Mouse (Mus musculus): Measurements from ENCODE around the gene Rab6b. TPM values are rescaled to one million over a fixed set of nuclear protein-coding genes. Genes with fewer than 3 reads are reported as not detected.

Rab6b gene
- polyA plus RNA-seq, 1 experiment: 199 TPM

- no peak for DNase-seq
- H3K4me3 ChIP-seq (replicated peaks; ENCODE audit: insufficient read depth, low read depth, low read length): no peak overlapping the region
- H3K4me1 ChIP-seq (ENCODE audit: control insufficient read depth, insufficient read depth, low read length): peaks cover 49% of the 10 kb centered on the region
- TF ChIP-seq POLR2A (IDR thresholded peaks at IDR 0.05; ENCODE audit: borderline replicate concordance, insufficient read depth, low read length): no peak
- no peak for TF ChIP-seq CTCF (IDR thresholded peaks at IDR 0.05; ENCODE audit: borderline replicate concordance, insufficient read depth, low read depth, low read length)
- 22% methylated on average over 6 of the region's 6 CpGs for WGBS
- no peaks in the 10 kb centered on the region for H3K27me3 ChIP-seq (ENCODE audit: control insufficient read depth, insufficient read depth, low read length)
- H3K27ac ChIP-seq (ENCODE audit: insufficient read depth, low read length): peak overlapping the region; percentile 34
Measured at GRCm38 (mm10) chr9:103133493-103134124, 22.0 kb downstream of the Rab6b start.

DNA sequence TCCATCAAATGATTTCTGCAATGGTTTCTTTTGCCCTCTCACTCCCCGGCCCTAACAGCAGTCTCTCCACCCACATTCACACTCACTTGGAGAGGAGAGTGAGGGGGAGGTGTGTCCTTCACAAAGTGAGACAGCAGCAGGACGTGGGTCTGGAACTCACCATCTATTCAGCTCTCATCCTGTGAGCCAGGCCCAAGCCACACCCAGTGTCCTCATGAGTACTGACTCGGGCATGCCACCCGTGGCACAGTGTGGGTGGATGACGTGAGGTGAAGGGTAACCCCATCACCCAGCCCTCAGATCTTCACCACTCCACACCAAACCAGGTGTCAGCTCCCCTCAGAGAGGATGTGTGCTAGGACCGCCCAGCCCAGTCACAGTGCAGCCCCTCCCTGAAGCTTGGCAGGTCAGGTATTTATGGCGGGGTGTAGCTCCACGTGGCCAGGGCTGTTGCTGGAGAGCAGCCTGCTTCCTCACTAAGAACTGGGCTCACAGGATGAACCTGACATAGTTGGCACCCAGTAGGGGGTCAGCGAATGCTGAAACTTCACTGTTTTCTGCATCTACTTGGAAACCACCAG is 23.0 kb downstream of the Rab6b start:
- H3K4me3 ChIP-seq (replicated peaks; ENCODE audit: insufficient read depth, low read depth, low read length): no peak overlapping the region
- H3K27me3 ChIP-seq (ENCODE audit: control insufficient read depth, insufficient read depth, low read length): no peaks in the 10 kb centered on the region
- peaks cover 57% of the 10 kb centered on the region for H3K4me1 ChIP-seq (ENCODE audit: control insufficient read depth, insufficient read depth, low read length)
- no peak for TF ChIP-seq CTCF (IDR thresholded peaks at IDR 0.05; ENCODE audit: borderline replicate concordance, insufficient read depth, low read depth, low read length)
- TF ChIP-seq POLR2A (IDR thresholded peaks at IDR 0.05; ENCODE audit: borderline replicate concordance, insufficient read depth, low read length): no peak
- 9% methylated on average over 9 of the region's 9 CpGs for WGBS
- DNase-seq: peak in 1 of 2 experiments; percentile 62
- H3K27ac ChIP-seq (ENCODE audit: insufficient read depth, low read length): peak overlapping the region; percentile 41; the same call in 1 of the 2 replicates

- no peak for DNase-seq
- H3K27ac ChIP-seq (ENCODE audit: insufficient read depth, low read length): 0 out of 2 replicates have a peak overlapping the region, but pooled peaks have one; percentile 0
Measured at GRCm38 (mm10) chr9:103139481-103139880, 27.9 kb downstream of the Rab6b start.

DNA sequence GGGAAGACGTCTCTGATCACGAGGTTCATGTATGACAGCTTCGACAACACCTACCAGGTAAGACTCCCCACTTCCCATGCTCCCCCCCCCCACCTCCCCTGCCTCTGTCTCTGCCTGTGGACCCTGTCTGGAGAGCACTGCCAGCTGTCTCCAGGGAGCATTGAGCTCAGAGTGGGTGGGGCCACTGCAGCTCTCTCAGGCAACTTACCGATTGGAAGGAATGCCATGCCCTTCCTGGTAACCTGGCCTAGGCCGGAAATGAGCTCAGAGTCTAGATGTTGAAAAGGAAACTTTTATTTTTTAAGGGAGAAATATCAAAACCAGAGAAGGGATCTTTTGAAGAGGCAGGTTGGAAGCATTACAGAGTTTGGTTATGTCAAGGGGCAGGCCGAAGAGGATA is 28.8 kb downstream of the Rab6b start:
- no peaks in the 10 kb centered on the region for H3K27me3 ChIP-seq (ENCODE audit: control insufficient read depth, insufficient read depth, low read length)
- TF ChIP-seq CTCF (IDR thresholded peaks at IDR 0.05; ENCODE audit: borderline replicate concordance, insufficient read depth, low read depth, low read length): no peak
- no peak for TF ChIP-seq POLR2A (IDR thresholded peaks at IDR 0.05; ENCODE audit: borderline replicate concordance, insufficient read depth, low read length)
- H3K4me3 ChIP-seq (replicated peaks; ENCODE audit: insufficient read depth, low read depth, low read length): no peak overlapping the region
- peaks cover 38% of the 10 kb centered on the region for H3K4me1 ChIP-seq (ENCODE audit: control insufficient read depth, insufficient read depth, low read length)
- no peak for DNase-seq
- 85% methylated on average over 6 of the region's 6 CpGs for WGBS
- H3K27ac ChIP-seq (ENCODE audit: insufficient read depth, low read length): no peak overlapping the region

More at GRCm38 (mm10) chr9:103139481-103139880, 27.9 kb downstream of the Rab6b start:
- Histone ChIP-seq H3K27me3 (ENCODE audit: control insufficient read depth, insufficient read depth, low read length) (no peaks in the 10 kb centered on the region), H3K4me3 (replicated peaks; ENCODE audit: insufficient read depth, low read depth, low read length) (no peak overlapping the region), H3K4me1 (ENCODE audit: control insufficient read depth, insufficient read depth, low read length) (peaks cover 42% of the 10 kb centered on the region)
- 22% methylated on average over 6 of the region's 6 CpGs for WGBS
- no peak for TF ChIP-seq POLR2A (IDR thresholded peaks at IDR 0.05; ENCODE audit: borderline replicate concordance, insufficient read depth, low read length)
- TF ChIP-seq CTCF (IDR thresholded peaks at IDR 0.05; ENCODE audit: borderline replicate concordance, insufficient read depth, low read depth, low read length): no peak

- no peak overlapping the region for H3K27ac ChIP-seq (ENCODE audit: insufficient read depth, low read length)
- no peak for TF ChIP-seq CTCF (IDR thresholded peaks at IDR 0.05; ENCODE audit: borderline replicate concordance, insufficient read depth, low read depth, low read length)
- TF ChIP-seq POLR2A (IDR thresholded peaks at IDR 0.05; ENCODE audit: borderline replicate concordance, insufficient read depth, low read length): no peak
- no peak overlapping the region for H3K4me3 ChIP-seq (replicated peaks; ENCODE audit: insufficient read depth, low read depth, low read length)
- H3K4me1 ChIP-seq (ENCODE audit: control insufficient read depth, insufficient read depth, low read length): peaks cover 38% of the 10 kb centered on the region
- no peak for DNase-seq
- H3K27me3 ChIP-seq (ENCODE audit: control insufficient read depth, insufficient read depth, low read length): no peaks in the 10 kb centered on the region
- 89% methylated on average over 7 of the region's 7 CpGs for WGBS
Measured at GRCm38 (mm10) chr9:103141266-103141665, 29.7 kb downstream of the Rab6b start.

- H3K27ac ChIP-seq (ENCODE audit: insufficient read depth, low read length): no peak overlapping the region
- H3K4me3 ChIP-seq (replicated peaks; ENCODE audit: insufficient read depth, low read depth, low read length): no peak overlapping the region
- TF ChIP-seq POLR2A (IDR thresholded peaks at IDR 0.05; ENCODE audit: borderline replicate concordance, insufficient read depth, low read length) (no peak), CTCF (IDR thresholded peaks at IDR 0.05; ENCODE audit: borderline replicate concordance, insufficient read depth, low read depth, low read length) (no peak)
- no peaks in the 10 kb centered on the region for H3K27me3 ChIP-seq (ENCODE audit: control insufficient read depth, insufficient read depth, low read length)
- WGBS: 26% methylated on average over 4 of the region's 4 CpGs
- no peak for DNase-seq
- H3K4me1 ChIP-seq (ENCODE audit: control insufficient read depth, insufficient read depth, low read length): peaks cover 26% of the 10 kb centered on the region
Measured at GRCm38 (mm10) chr9:103143881-103144280, 32.3 kb downstream of the Rab6b start.

DNA sequence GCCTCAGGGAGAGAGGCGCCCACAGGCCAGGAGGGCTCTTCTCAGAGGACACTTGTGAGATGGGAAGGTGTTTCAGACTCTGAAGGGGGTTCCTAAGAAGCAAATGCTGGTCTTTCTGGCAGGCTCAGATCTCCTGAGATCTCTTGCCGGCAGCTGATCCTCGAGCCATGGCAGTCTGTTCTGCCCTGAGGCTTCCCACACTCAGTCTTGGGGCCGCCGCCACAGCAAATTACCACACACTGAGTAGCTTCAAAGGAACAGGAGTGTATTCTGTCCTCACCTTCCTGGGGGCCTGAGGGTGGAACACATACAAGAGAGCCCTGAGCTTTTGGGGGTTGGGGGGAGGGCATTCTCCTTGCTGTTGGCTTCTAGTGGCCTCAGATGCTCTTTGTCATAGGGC is 33.8 kb downstream of the Rab6b start:
- Histone ChIP-seq H3K4me1 (ENCODE audit: control insufficient read depth, insufficient read depth, low read length) (peaks cover 22% of the 10 kb centered on the region), H3K4me3 (replicated peaks; ENCODE audit: insufficient read depth, low read depth, low read length) (no peak overlapping the region), H3K27ac (ENCODE audit: insufficient read depth, low read length) (no peak overlapping the region), H3K27me3 (ENCODE audit: control insufficient read depth, insufficient read depth, low read length) (no peaks in the 10 kb centered on the region)
- no peak for TF ChIP-seq POLR2A (IDR thresholded peaks at IDR 0.05; ENCODE audit: borderline replicate concordance, insufficient read depth, low read length)
- TF ChIP-seq CTCF (IDR thresholded peaks at IDR 0.05; ENCODE audit: borderline replicate concordance, insufficient read depth, low read depth, low read length): no peak
- WGBS: 38% methylated on average over 5 of the region's 5 CpGs
- no peak for DNase-seq

GRCm38 (mm10) chr9:103146257-103146656 is 34.7 kb downstream of the Rab6b start:
- 45% methylated on average over 10 of the region's 10 CpGs for WGBS
- no peaks in the 10 kb centered on the region for H3K27me3 ChIP-seq (ENCODE audit: control insufficient read depth, insufficient read depth, low read length)
- H3K27ac ChIP-seq (ENCODE audit: insufficient read depth, low read length): no peak overlapping the region
- DNase-seq: no peak
- TF ChIP-seq CTCF (IDR thresholded peaks at IDR 0.05; ENCODE audit: borderline replicate concordance, insufficient read depth, low read depth, low read length) (no peak), POLR2A (IDR thresholded peaks at IDR 0.05; ENCODE audit: borderline replicate concordance, insufficient read depth, low read length) (no peak)
- peaks cover 20% of the 10 kb centered on the region for H3K4me1 ChIP-seq (ENCODE audit: control insufficient read depth, insufficient read depth, low read length)
- H3K4me3 ChIP-seq (replicated peaks; ENCODE audit: insufficient read depth, low read depth, low read length): no peak overlapping the region
